Mouse (Mus musculus): ENCODE measurements around the gene Dnajb7. TPM values are rescaled to one million over a fixed set of nuclear protein-coding genes. Genes with fewer than 3 reads are reported as not detected.

Gene Dnajb7
- total RNA-seq, 2 experiments from 2014 or later, result not detected

DNA sequence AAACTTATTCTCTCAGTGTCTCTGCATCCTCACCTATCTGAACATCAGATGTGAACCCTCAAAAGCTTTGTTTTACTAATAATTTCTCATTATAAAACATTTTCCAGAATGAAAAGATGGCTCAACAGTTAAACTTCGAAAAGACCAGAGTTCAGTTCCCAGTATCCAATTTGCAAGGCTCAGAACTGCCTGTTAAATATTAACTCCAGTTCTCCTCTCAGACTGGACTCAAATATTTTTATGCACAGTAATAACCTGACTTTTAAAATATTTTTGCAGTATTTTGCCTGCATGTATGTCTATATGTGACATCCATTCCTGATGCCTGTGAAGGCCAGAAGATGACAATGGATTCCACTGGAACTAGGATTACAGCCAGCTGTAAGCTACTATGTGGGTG lies 39.5 kb downstream of the Dnajb7 start:
- no peak for ATAC-seq (replicated peaks; ENCODE audit: low FRiP score, poor library complexity, severe bottlenecking)

DNA sequence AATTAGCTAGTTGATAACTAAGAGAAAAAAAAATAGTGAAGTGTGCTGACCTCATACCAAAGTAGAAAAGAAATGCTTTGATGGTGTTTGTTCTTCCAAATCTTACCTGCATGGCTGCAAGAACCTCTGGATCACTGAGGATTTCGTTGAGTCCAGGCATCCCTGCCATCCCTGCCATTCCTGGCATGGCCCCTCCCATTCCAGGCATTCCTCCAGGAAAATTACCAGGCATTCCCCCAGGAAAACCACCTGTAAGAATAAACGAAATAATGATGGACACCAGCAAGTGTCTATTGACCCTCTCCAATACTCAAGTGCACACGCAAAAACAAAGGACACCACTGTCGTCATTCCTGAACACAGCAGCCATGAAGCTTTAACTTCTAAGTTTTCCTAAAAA lies 41.9 kb downstream of the Dnajb7 start:
- no peak for ATAC-seq (replicated peaks; ENCODE audit: low FRiP score, poor library complexity, severe bottlenecking)

DNA sequence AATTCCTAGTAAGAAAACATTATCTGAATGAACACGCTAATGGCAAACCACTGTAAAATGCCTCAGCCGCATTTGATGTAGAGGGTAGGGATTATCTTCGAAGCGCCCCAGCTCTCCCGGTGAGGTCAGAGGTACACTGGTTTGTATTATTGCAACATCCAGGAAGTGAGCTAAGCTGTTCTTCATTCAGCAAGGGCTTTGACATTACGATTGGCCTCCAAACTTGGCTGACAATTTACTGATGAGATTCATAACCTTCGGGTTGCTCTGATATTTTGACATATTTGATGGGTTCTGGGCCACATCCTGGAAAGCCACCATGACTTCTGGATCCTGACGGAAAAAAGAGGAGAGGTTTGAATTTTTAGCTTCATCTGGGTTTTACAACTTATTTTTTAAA lies 42.9 kb downstream of the Dnajb7 start:
- ATAC-seq (replicated peaks; ENCODE audit: low FRiP score, poor library complexity, severe bottlenecking), result no peak

- no peak for ATAC-seq (replicated peaks; ENCODE audit: low FRiP score, poor library complexity, severe bottlenecking)
Measured at GRCm38 (mm10) chr15:81364271-81364670, 43.8 kb downstream of the Dnajb7 start.

DNA sequence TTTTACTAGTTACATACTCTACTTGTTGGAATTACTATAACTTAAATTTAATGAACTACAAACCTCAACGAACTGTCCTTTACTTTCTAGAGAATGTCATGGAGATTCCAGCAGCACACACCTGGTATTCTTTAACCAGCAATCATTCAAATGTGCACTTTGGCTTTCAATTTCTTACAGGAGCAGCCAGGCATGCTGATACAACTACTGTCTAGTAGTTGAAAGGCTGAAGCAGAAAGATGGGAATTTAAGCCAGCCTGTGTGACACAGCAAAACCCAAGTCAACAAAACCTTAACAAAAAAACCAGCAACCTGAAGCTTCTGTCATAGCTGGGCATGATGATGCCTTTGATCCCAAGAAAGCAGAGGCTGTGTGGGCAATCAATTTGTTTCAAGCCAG lies 45.6 kb downstream of the Dnajb7 start:
- ATAC-seq (replicated peaks; ENCODE audit: low FRiP score, poor library complexity, severe bottlenecking), result no peak

- no peak for ATAC-seq (replicated peaks; ENCODE audit: low FRiP score, poor library complexity, severe bottlenecking)
Measured at GRCm38 (mm10) chr15:81361417-81362015, 46.6 kb downstream of the Dnajb7 start.

GRCm38 (mm10) chr15:81361022-81361404 lies 47.1 kb downstream of the Dnajb7 start:
- ATAC-seq (replicated peaks; ENCODE audit: low FRiP score, poor library complexity, severe bottlenecking), result peak; percentile 70

- ATAC-seq (replicated peaks; ENCODE audit: low FRiP score, poor library complexity, severe bottlenecking), result peak; percentile 99
Measured at GRCm38 (mm10) chr15:81360345-81361021, 47.6 kb downstream of the Dnajb7 start, which contains the start of gene Slc25a17. Slc25a17 (minus strand) TSS chr15:81360812.

GRCm38 (mm10) chr15:81359421-81359820 lies 48.7 kb downstream of the Dnajb7 start:
- ATAC-seq (replicated peaks; ENCODE audit: low FRiP score, poor library complexity, severe bottlenecking), result no peak

DNA sequence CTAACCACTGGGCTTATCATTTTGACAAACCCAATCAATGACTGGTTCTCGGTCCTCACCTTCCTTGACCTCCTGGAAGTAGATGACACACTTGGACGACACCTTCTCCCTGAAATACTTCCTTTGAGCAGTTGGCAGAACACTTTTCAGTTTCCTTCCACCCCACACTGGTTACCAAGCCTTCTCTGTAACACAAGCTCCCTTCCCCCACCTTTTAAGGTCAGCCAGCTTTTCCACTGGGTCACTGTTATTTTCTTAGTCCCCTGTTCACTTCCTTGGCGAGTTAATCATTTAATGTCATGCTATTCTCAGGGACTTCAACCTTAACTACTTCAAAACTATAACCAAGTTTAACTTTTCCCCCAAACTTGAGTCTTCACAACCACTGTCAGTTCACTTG lies 49.2 kb downstream of the Dnajb7 start:
- no peak for ATAC-seq (replicated peaks; ENCODE audit: low FRiP score, poor library complexity, severe bottlenecking)

GRCm38 (mm10) chr15:81356946-81357345 lies 51.2 kb downstream of the Dnajb7 start:
- no peak for ATAC-seq (replicated peaks; ENCODE audit: low FRiP score, poor library complexity, severe bottlenecking)

Other genes starting within 250 kb of the Dnajb7 start
- 12.7 and 19.2 TPM in 2 replicates for gene Mrtfa, start 217.5 kb downstream of the Dnajb7 start, total RNA-seq (2015; ENCODE audit: low replicate concordance)
- gene Mrtfa, start 217.5 kb downstream of the Dnajb7 start, total RNA-seq (2017; ENCODE audit: low replicate concordance), result 4.9 and 10.9 TPM in 2 replicates
- gene Mchr1, start 172.8 kb downstream of the Dnajb7 start, total RNA-seq (2015; ENCODE audit: low replicate concordance), result not detected in 2 replicates
- not detected in 2 replicates for gene Mchr1, start 172.8 kb downstream of the Dnajb7 start, total RNA-seq (2017; ENCODE audit: low replicate concordance)
- gene Slc25a17, start 47.5 kb downstream of the Dnajb7 start, total RNA-seq (2015; ENCODE audit: low replicate concordance), result 19.2 and 23.4 TPM in 2 replicates
- 19.5 and 25.1 TPM in 2 replicates for gene Slc25a17, start 47.5 kb downstream of the Dnajb7 start, total RNA-seq (2017; ENCODE audit: low replicate concordance)
- gene St13, start 8.2 kb downstream of the Dnajb7 start, total RNA-seq (2015; ENCODE audit: low replicate concordance), result 14.8 and 48.3 TPM in 2 replicates
- 27.7 and 35.1 TPM in 2 replicates for gene St13, start 8.2 kb downstream of the Dnajb7 start, total RNA-seq (2017; ENCODE audit: low replicate concordance)
- 0.63 and 3.8 TPM in 2 replicates for gene Xpnpep3, start 8.2 kb downstream of the Dnajb7 start, total RNA-seq (2015; ENCODE audit: low replicate concordance)
- 3.3 and 7.2 TPM in 2 replicates for gene Xpnpep3, start 8.2 kb downstream of the Dnajb7 start, total RNA-seq (2017; ENCODE audit: low replicate concordance)
- gene Rbx1, start 58.0 kb upstream of the Dnajb7 start, total RNA-seq (2015; ENCODE audit: low replicate concordance), result 52.7 and 66.1 TPM in 2 replicates
- 38.1 and 39.2 TPM in 2 replicates for gene Rbx1, start 58.0 kb upstream of the Dnajb7 start, total RNA-seq (2017; ENCODE audit: low replicate concordance)
- 177 and 234 TPM in 2 replicates for gene Ep300, start 177.1 kb upstream of the Dnajb7 start, total RNA-seq (2015; ENCODE audit: low replicate concordance)
- gene Ep300, start 177.1 kb upstream of the Dnajb7 start, total RNA-seq (2017; ENCODE audit: low replicate concordance), result 187 and 219 TPM in 2 replicates